Mouse (Mus musculus) E14TG2a.4 (cell line): Measurements from ENCODE around the gene 4933428G20Rik.

Experiments
- H3K27me3 ChIP-seq: 2 replicates; pipeline ENCODE4 v1.6.1; 2014; ENCODE audit warnings: low read length, control low read depth; ENCODE audit not compliant: insufficient read depth
- H3K36me3 ChIP-seq: 2 replicates; pipeline ENCODE4 v1.6.1; 2014; ENCODE audit warnings: low read length, control low read depth; ENCODE audit not compliant: insufficient read depth
- H3K4me1 ChIP-seq: replicated peaks from 2 replicates; pipeline ENCODE4 v1.6.1; 2014; ENCODE audit warnings: low read depth, low read length, control low read depth
- H3K4me3 ChIP-seq: replicated peaks from 2 replicates; pipeline ENCODE4 v1.5.1; 2014; ENCODE audit warnings: mild to moderate bottlenecking, low read length
- H3K9me3 ChIP-seq: 2 replicates; pipeline ENCODE4 v1.6.1; 2014; ENCODE audit warnings: low read length, control low read depth
- CTCF ChIP-seq: conservative IDR thresholded peaks from 2 replicates; pipeline ENCODE4 v1.5.1; 2014; ENCODE audit warnings: low read length
- NANOG ChIP-seq: IDR thresholded peaks from 2 replicates; pipeline ENCODE4 v1.6.1; 2014; ENCODE audit warnings: borderline replicate concordance, low read length, mixed read lengths
- POU5F1 ChIP-seq: IDR thresholded peaks from 2 replicates; pipeline ENCODE4 v1.6.1; 2014; ENCODE audit warnings: low read length, borderline replicate concordance

The 4933428G20Rik gene

DNA sequence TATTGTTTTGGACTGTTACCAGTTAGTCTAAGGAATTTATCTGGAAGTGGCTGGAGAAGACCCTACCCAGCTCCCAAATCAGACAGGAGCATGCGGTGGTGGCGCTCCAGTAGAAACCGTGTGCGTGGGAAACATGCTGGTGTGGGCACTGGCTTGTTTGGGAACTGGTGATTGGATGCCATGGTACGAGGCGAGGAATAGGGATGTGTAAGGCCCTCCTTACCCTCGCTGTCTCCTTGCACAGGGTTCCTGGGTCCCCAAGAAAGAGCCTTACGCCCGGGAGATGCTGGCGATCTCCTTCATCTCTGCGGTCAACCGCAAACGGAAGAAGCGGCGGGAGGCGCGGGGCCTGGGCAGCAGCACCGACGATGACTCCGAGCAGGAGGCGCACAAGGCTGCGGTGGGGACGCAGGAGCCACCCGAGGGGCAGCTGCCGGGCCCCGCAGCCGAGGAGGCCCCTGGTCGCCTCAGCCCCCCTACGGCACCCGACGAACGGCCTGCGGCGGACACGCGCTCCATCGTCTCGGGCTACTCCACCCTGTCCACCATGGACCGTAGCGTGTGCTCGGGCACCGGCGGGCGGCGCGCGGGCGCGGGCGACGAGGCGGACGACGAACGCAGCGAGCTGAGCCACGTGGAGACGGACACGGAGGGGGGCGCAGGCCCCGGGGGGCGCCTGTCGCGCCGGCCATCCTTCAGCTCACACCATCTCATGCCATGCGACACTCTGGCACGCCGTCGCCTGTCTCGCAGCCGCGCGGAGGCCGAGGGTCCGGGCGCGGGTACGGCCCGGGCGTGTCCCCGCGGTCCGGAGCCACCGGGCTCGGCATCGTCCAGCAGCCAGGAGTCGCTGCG lies at the start of gene 4933428G20Rik:
Gene 4933428G20Rik (minus strand): TSS at position 476 of the 855 bp plus-strand sequence.
- TF ChIP-seq CTCF (no peak), NANOG (no peak), POU5F1 (no peak)
- no peaks in the 10 kb centered on the region for H3K9me3 ChIP-seq
- H3K4me3 ChIP-seq, result peak within 1 kb of the TSS; percentile 77
- peaks cover 35% of the 10 kb centered on the region for H3K36me3 ChIP-seq
- H3K4me1 ChIP-seq, result peaks cover 42% of the 10 kb centered on the region
- H3K27me3 ChIP-seq, result peaks cover 45% of the 10 kb centered on the region

GRCm38 (mm10) chr11:97548757-97549156 lies 48.6 kb upstream of the 4933428G20Rik start:
- TF ChIP-seq CTCF (no peak), POU5F1 (no peak), NANOG (no peak)
- H3K36me3 ChIP-seq, result no peaks in the 10 kb centered on the region
- H3K4me1 ChIP-seq, result peaks cover 55% of the 10 kb centered on the region
- no peaks in the 10 kb centered on the region for H3K9me3 ChIP-seq
- peaks cover 88% of the 10 kb centered on the region for H3K27me3 ChIP-seq
- H3K4me3 ChIP-seq, result no peak overlapping the region

- no peak for TF ChIP-seq NANOG
- TF ChIP-seq CTCF, result peak; percentile 9; the same call in 1 of the 2 replicates
- H3K27me3 ChIP-seq, result peaks cover 94% of the 10 kb centered on the region
- H3K4me1 ChIP-seq, result peaks cover 58% of the 10 kb centered on the region
- no peaks in the 10 kb centered on the region for H3K36me3 ChIP-seq
- H3K4me3 ChIP-seq, result no peak overlapping the region
- no peaks in the 10 kb centered on the region for H3K9me3 ChIP-seq
Measured at GRCm38 (mm10) chr11:97547957-97548706, 48.0 kb upstream of the 4933428G20Rik start.

- no peak for TF ChIP-seq NANOG
- TF ChIP-seq POU5F1, result no peak
- TF ChIP-seq CTCF, result no peak
- H3K36me3 ChIP-seq, result no peaks in the 10 kb centered on the region
- no peaks in the 10 kb centered on the region for H3K9me3 ChIP-seq
- H3K4me3 ChIP-seq, result peak overlapping the region; percentile 85
- H3K27me3 ChIP-seq, result peaks cover 94% of the 10 kb centered on the region
- H3K4me1 ChIP-seq, result peaks cover 62% of the 10 kb centered on the region
Measured at GRCm38 (mm10) chr11:97546804-97547411, 46.8 kb upstream of the 4933428G20Rik start.

GRCm38 (mm10) chr11:97545808-97546560 lies 45.8 kb upstream of the 4933428G20Rik start:
- no peak for TF ChIP-seq NANOG
- no peak for TF ChIP-seq POU5F1
- TF ChIP-seq CTCF, result no peak
- Histone ChIP-seq H3K9me3 (no peaks in the 10 kb centered on the region), H3K4me3 (peak overlapping the region; percentile 85), H3K36me3 (no peaks in the 10 kb centered on the region), H3K4me1 (peaks cover 62% of the 10 kb centered on the region), H3K27me3 (peaks cover 92% of the 10 kb centered on the region)

- H3K27me3 ChIP-seq, result peaks cover 79% of the 10 kb centered on the region
- no peak overlapping the region for H3K4me3 ChIP-seq
Measured at GRCm38 (mm10) chr11:97543883-97544282, 43.7 kb upstream of the 4933428G20Rik start.

GRCm38 (mm10) chr11:97543181-97543733 lies 43.1 kb upstream of the 4933428G20Rik start:
- TF ChIP-seq NANOG (no peak), POU5F1 (no peak), CTCF (no peak)
- H3K27me3 ChIP-seq, result peaks cover 76% of the 10 kb centered on the region

More at GRCm38 (mm10) chr11:97543883-97544282, 43.7 kb upstream of the 4933428G20Rik start:
- Histone ChIP-seq H3K4me1 (peaks cover 69% of the 10 kb centered on the region), H3K36me3 (no peaks in the 10 kb centered on the region), H3K9me3 (no peaks in the 10 kb centered on the region)
- TF ChIP-seq NANOG (no peak), CTCF (no peak), POU5F1 (no peak)

More at GRCm38 (mm10) chr11:97543181-97543733, 43.1 kb upstream of the 4933428G20Rik start:
- Histone ChIP-seq H3K36me3 (no peaks in the 10 kb centered on the region), H3K9me3 (no peaks in the 10 kb centered on the region), H3K4me1 (peaks cover 69% of the 10 kb centered on the region), H3K4me3 (peak overlapping the region; percentile 20; the same call in 1 of the 2 replicates)
